Mouse (Mus musculus) inflammation-experienced regulatory T-cells, adult 6 months (primary cell): ENCODE data around the gene Slc6a6. TPM values are rescaled to one million over a fixed set of nuclear protein-coding genes. Genes with fewer than 3 reads are reported as not detected.

Source experiments
- ATAC-seq: one replicate; pipeline ENCODE4 v1.8.0; 2017
- polyA plus RNA-seq, 3 experiments: library from polyadenylated mRNA; unstranded; fragments of 100-300 nt; shearing (Covaris generic); gene quantifications; one replicate each; pipeline ENCODE4 v1.2.1; 2017

Gene Slc6a6
- polyA plus RNA-seq, 3 experiments from 2014 or later = 33.6 to 47.0 (median 35.3) TPM

DNA sequence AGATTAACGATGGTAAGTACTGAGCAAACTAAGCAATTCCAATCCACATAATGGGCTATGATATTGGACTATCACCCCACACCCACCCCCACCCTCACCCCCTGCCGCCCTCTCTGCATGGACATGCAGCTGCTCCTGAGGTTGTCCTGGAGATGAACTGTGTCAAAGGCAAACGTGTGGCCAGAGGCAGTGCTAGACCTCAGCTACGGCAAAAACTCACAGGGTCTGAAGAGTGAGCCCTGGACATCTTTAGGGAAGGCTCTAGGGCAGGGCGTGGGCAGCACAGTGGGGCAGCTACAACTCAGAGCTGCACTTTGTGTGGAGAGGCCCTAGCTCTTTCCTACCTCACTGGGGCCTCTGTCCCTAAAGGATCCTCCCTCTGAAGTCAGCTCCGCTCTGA, 13.6 kb upstream of the Slc6a6 start:
- ATAC-seq = no peak

DNA sequence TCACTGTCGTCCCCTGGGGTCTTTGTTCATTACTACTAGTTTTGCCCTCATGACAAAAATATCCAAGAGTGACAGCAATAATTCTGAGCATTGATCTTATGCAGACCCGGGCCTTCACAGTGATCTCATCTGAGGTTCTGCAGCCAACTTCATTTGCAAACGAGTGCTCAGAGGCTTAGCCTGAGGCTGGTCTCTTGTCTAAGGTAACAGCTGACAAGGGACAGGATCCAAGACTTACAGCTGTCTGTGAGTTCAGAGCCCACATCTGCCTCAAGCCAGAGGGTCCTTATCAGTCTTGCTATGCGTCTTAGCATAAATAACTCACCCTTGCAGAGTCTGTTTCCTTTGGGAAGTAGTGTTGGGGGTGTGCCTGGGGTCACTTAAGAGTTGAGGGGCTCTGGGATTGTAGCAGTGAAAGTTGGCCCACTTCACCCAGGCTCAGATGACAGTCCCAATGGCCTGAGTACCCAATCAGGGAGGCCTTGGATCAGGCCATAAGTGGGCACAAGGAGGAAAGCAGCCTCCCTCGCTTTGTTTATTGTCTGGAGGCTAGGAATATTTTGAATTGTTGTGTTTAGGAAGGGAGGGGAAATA, 9.0 kb upstream of the Slc6a6 start:
- no peak for ATAC-seq

DNA sequence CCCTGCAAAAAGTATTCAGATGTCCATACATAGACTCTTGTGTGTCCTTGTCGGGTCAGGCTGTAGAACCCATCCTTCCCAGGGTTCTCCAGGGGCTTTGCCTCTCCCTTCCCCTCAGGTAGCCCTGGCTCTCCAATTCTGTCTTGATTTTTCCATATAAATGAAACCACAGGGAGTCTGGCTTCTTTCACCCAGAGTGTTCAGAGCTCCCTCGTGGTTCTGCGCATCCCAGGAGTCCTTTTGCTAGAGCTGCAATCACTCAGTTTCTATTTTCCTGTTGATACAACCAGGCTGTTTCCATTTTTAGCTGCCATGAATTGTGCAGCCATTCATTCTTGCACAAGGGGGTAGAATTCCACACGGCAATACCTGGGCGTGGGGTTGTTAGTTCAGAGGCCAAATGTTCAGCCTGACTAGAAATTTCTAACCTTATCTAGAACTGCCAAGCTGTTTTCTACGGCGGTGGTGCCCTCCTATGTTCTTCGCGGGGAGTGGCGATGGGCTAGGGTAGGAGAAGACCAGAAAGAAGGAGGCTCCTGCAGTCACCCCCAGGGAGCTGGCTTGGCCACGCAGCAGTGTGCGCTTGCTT, 5.3 kb upstream of the Slc6a6 start:
- ATAC-seq = peak; percentile 24

DNA sequence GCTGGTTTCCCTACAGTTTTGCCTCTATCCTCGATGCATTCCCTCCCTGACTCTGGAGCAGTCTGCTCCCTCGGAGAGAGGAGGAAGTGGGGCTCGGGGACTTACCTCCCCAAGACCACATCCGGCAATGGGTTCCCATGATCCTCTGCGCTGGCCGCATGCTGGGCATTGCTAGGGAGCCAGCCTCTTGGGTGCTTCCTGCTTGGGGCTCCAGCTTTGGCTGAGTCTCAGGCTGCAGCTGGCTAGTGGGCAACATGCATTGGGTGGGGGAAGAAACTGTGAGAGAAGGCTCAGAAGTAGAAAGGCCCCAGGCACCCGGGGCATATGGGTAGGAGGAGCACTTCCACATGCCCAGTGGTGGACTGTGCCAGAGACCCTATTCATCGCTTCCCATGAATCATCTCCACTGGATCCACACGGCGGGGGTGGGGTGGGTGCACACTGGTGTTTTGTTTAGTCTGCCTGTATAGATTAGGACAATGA, 4.7 kb upstream of the Slc6a6 start:
- peak; percentile 75 for ATAC-seq

DNA sequence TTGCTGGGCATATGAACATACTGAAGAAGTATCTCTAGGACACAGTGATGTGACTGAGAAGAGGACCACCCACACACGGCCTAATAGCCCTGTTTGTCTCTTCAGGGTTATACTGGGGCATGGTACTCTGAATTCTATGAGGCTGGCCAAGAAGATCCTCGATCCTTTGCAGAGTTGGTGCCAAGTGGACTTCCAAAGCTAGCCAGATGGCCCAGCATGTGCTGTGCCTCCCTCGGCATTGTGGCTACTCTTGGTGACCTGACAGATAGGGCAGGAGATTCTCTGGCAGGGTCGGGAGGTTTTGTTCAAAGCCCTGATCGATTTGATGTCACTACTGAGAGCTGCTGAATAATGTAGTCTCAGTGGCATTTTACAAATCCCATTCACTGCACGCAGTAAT, 4.1 kb upstream of the Slc6a6 start:
- ATAC-seq = no peak

DNA sequence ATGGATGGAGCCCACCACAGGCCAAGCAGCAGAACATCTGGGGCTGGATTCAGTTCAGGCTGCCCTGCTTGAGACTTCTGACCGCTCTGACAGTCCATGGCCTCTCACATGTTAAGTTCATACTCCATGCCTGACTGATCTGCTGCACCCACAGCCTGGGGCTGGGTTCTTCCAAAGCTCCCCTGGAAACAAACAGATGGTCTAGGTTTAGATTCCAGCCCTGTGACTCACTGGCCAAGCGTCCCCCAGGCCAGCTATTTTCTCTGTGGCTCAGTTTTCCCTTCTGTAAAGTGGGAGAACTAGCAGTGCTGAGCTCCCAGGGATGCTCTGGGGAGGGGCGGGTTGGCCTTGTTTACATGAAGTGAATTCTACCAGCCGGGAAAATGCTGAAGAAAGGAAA, 2.0 kb upstream of the Slc6a6 start:
- no peak for ATAC-seq

DNA sequence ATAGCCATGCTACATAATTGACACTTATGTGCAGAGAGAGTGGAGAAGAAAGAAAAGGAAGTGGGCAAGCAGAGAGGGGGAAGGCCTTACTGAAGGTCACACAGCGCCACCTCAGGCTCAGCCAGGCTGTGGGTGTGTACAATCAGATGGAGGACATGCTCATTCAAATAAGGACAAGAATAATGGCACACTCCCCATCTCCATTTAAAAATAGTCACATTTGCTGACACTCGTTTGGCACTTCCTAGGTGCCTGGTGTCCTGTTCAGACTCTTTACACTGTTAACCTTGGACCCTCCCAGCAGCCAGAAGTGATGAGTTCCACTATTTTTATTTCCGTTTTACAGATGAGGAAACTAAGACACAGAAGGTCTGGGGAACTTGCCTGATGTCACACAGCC, 732 bp upstream of the Slc6a6 start:
- ATAC-seq = peak; percentile 45

DNA sequence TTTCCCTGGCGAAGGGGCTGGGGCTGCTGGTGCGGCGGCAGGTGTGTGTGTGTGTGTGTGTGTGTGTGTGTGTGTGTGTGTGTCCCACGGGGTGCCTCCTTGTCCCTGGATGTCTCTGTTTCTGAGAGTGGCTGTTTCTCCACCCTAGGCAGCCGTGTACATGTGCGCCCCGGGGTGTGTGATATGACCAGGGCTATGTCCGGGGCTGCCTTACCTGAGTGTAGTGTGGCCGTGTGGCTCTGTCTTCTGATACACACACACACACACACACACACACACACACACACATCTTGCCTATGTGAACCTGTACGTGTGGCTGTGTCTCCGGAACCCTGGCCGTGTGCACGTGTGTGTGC, 599 bp downstream of the Slc6a6 start:
- no peak for ATAC-seq

DNA sequence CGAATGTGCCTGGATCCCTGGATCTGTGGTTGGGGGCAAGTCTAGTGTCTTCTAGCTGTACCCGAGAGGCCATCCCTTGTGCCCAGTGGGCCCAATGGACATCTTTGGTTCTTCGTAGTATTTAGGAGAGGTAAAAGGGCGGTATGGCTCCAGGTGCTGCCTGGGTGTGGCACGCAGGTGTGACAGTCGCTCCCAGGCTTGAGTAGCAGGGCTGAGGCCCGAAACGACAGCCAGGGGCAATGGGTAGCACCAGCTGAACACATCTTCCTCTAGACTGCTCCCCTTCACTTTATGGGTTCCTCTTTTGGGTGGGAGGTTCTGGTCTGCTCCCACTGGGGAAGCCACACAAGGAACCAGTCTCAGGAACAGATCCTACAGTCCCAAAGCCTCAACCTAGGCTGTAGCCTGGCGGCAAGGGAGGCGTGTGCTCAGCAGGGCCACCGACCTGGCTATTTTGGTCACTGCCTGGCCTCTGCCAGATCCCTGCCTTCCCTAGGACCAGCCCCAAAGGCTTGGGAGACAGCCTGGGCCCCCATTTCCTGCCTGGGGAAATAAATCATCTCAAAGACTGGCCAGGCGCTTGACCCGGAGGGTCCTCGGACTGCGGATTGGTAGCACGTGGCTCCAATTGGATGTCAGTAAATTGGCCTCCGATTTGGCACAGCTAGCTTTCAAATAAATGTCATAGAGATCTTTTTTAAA, 1.1 kb downstream of the Slc6a6 start:
- ATAC-seq = no peak

DNA sequence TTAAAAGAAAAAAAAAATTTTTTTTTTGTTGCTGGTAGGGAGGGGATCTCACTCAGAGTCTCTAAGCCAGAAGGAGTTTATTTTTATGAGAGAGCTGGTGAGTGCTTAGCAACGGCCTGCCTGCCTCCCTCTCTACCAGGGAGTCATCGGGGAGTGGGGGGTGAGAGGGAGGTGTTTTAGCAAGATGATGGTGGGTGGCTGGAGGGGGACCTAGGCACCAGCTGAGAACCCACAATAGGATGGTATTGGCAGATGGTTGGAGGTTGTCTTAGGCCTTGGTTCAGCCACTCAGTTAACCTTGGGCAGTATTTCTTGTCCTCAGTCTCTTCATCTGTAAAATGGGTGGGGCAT, 1.7 kb downstream of the Slc6a6 start:
- ATAC-seq = no peak

DNA sequence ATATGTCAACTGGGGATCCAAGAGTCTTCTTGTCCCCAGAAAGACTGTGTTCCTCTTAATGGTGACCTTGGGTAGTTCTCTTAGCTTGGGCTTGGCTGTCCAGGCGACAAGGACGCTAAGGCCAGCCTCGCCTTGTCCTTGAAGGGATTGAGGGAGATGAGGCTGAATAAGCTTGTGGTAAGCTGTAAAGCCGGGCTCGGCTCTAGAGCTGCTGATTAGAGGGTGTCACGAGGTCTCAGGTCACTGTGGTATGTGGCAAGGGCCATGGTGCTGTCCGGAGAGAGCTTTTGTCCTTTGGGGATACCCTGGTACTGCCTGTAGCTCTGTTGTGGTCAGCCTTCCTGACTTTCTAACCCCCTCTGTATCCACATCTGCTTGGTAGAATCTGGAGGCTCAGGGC, 2.0 kb downstream of the Slc6a6 start:
- no peak for ATAC-seq

DNA sequence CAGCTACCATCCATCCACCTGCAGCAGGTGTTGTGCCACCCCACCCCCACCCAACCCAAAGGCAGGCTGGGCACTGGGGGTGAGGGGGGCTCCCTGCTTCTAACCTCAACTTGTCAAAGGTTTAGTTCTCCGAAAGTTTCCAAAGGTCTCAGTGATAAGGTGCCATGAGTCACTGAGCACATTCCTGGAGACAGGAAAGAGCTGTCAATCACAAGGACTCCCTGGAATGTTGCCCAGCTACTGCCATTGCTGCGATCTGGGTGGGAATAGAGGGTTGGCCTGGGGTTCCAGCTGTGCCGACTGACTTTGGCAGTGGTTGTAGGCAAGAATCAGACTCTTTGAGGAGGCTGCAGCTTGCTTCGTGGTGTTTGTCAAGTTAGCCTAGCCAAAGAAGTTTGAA, 2.7 kb downstream of the Slc6a6 start:
- ATAC-seq = no peak

DNA sequence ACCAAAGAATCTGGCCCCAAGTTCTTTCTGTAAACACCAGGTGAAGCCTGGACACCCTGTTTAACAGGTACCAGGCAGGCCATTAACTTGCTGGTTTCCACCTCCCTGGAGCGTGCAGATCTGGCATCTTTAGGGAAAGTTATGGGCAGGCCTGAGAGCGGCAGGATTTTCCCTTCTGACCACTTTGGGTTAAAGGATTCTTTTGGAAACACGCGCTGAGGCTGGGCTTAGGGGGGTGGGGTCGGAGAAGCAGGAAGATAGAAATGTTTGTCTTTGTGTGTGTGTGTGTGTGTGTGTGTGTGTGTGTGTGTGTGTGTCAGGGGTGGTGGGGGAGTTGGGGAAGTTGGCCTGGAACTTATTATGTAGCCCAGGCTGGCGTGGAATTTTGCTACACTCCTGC, 4.2 kb downstream of the Slc6a6 start:
- no peak for ATAC-seq

DNA sequence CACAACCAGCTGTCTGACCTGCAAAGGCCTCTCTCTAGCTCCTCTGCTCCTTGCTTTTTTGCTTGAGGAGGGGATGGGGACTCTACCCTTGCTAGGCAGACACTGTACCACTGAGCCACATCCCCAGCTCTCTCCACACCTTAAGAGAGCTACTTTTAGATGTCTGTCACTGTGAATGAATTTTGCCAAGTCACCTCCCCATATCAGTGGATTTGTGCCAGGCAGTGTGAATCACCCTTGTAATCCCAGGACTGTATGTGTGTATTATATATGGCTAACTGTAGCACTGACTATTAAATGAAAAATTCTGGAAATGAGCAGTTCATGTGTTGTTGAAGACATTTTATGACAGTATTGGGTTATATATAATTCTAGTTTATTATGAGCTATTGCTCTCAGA, 5.4 kb downstream of the Slc6a6 start:
- no peak for ATAC-seq

DNA sequence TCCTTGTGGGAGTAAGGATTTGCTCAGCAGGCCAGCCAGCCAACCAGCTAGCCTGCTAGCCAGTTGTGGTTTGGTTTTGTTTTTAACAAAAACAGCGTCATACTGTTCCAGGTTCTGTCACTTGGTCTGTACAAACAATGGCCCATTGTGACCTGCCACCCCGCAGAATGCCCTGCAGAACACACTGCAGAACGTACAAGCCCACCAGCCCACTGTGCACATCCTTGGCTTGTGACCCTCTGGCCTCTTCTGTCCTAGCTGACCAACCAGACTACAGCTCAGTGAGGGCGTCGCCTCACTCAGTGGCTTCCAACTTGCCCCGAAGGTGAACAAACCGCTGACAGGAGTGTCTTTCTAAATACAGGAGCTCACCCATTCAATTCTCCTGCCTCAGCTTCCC, 6.4 kb downstream of the Slc6a6 start:
- no peak for ATAC-seq

DNA sequence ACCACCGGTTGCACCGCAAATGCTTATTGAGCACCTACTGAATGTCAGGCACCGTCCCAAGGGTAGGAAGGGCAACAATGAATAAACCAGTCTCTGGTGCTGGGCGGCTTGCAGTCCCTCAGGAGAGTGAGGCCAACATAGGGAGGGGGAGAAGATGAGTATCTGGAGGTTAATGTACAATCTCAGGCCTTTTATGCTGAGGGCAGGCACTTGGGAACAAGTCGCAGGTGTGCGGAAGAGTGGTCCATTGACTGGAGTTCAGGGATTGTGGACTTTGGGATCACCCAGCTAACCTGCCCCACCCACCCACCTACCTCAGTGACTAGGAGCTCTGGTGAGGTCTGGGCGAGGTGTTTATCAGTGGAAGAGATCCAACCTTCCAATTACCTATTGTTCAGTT, 6.8 kb downstream of the Slc6a6 start:
- no peak for ATAC-seq

DNA sequence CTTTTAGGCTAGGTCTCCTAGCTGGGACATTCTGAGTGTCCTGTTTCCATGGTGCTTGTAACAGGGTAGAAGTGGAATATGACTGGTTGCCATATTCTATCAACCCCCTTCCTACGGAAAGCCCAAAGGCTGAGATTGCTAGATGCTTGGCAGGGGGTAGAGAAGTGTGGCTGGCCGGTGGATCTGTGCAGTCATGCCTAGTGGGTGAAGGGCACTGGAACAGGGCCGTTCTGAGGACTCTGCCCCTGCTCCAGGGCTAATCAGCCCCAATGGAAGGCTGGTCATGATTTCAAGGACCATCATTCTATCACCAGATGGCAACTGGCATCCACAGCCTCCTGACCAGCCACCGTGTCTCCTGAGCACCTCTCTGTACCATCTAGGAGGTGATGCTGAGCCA, 7.7 kb downstream of the Slc6a6 start:
- no peak for ATAC-seq

DNA sequence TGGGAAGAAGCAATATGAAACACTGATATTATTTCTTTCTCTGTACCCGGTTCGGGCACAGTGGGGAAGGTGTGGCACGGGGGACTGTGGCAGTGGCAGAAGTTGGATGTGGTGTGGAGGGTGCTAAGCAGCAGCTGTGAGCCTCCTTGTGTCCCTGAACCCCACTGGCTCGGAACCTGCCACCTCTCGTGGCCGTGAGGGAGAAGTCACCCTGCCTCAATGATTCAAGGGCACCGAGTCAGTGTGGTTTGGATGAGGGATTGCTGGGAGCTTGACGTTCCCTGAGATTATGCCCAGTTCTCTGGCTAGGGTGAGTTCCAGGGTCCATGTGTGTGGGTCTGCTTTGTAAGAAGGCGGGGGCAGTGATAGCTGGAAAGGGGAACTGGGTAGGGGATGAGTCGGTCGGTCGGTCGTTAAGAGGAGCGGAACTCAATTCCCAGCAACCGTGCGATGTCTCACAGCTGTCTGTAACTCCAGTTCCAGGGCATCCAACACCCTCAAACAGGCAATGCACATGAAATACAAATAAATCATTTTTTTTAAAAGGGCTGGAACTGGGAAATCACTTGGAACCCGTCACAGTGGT, 9.5 kb downstream of the Slc6a6 start:
- no peak for ATAC-seq

DNA sequence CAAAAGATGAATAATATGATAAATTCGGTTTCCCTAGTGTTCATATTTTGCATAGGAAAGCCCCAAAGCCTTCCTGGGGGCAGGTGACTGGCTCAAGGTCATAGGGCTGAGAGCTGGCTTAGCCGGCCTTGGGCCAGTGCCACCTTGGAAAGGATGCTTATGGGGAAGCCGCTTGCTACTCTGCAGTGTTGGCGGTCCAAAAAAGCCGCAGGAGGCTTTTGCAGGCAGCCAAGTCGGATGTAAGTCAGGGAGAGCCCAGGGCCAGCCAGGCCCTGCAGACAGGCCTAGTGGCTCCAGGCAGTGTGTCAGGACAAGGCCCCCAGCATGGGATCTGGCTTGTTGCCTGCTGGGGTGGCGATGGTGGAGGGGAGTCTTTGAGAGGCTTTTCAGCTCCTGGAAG, 10.8 kb downstream of the Slc6a6 start:
- ATAC-seq = no peak

DNA sequence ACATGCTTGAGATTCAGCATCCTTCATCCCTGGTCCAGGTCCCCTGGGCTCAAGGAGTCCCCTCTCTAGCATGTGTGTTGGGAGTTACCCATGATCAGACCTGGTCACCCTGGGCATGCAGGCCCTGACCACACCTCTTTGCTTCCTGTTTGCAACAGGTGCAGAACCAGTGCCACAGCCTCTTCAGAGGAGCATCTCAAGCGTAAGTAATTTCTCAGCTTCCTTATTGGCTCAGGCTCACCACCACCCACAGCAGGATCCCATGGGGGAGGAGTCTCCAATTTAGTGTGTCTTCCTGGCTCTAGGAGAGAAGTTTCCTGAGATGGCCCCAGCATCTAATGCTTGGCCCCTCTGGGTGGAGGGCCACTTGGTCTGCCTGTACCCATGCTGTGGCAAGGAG, 15.0 kb downstream of the Slc6a6 start:
- ATAC-seq = peak; percentile 35

DNA sequence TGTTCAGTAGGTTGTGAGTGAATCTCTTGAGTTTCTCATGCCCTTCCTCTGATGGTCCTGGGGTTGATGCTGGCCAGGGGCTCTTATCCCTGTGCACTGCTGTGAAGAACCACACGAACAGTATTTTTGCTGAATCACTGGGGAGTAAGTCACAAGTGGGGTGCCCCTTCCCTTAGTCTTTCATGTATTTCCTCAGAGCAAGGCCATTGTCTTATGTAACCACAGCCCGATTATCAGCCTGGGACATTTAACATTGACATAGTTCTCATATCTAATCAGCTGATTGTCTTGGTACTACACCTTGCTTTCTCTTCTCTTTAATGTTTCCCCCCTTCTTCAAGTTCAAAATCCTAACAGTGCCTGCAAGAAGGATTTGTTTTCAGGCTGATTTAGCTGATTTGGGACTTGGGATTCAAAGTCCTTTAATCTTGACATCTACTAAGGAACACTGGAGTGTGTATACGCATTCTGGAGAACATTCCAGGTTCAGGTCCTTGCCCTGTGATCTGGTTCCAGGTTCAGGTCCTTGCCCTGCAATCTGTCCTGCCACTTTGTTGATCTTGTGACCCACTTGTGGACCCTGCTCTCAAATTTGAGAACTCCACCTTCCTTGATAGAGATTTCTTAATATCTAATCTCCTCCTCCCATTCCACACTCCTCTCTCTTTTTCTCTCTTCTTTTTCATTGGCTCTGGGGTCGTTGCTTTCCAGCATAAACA, 15.8 kb downstream of the Slc6a6 start:
- ATAC-seq = no peak

DNA sequence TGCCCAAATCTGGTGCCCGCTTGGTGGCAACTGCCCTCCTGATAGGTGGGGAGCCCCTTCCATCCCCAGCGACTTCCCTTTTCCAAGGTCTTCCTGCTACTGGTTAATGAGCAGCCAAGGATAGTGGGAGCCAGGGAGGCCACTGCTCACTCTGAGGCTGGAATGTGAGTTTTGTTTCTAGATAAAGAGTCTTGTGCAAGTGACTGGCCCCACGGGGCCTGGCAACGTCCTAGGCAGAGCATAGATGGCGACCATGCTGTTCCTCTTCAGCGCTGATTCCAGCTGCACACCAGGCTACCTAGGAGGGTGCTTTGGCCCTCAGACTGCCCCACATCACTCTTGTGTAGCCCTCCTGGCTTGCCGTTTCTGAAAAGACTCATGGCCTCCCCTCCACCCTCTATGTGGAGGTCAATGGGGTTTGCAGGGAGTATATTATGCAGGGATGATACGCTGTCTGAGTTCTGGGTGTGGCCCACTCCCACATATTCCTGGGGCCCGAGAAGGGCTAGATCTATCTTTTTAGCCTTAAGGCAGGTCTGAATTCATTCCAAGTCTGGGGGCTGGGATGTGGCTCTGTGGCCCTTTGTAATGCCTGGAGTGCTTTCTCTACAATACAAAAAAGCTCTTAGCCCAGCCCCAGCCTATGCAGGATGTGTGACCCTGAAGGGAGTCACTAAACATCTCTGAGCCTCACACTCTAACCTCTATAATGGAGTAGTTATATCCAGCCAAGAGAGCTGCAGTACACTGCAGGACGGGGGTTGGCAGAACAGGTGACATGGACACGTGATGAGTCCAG, 17.2 kb downstream of the Slc6a6 start:
- ATAC-seq = no peak

DNA sequence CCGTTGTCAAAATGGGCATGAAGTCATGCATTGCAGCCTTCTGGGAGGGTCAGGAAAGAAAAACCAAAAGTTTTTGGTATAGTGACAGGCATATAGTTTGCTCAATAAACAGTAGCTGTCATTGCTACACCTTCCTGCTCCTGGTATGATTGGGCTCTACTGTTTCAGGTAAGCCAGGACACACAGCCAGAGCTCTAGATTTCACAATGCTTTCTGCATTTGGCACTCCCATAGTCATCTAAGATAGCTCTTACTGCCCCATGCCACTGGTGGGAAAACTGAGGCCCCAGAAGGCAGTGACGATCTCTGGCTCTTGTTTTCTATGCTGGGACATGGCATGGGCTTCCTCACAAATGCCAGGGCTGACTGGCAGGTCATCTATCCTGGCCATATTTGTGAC, 19.6 kb downstream of the Slc6a6 start:
- no peak for ATAC-seq
